Comparison of ENCODE assay signal across 8 mouse cellular contexts in genomic region chr16:90387161-90387671, GRCm38 (mm10). TPM values are rescaled to one million over a fixed set of nuclear protein-coding genes. Genes with fewer than 3 reads are reported as not detected.
DNase-seq lines count a peak whose midpoint lies in the region; ATAC-seq and TF ChIP-seq lines count a peak whose summit lies in the region.

No protein-coding gene starts in this region.

- peaks cover 59% of the 10 kb centered on the region for H3K27me3 ChIP-seq in E14TG2a.4 (ENCODE audit: insufficient read depth, low read length)
- H3K27me3 ChIP-seq in embryonic facial prominence, embryonic 11.5 days (ENCODE audit: control insufficient read depth, insufficient read depth, low read length) = no peaks in the 10 kb centered on the region
- no peaks in the 10 kb centered on the region for H3K27me3 ChIP-seq in hindbrain, embryonic 14.5 days (ENCODE audit: control insufficient read depth, insufficient read depth, low read length)
- no peaks in the 10 kb centered on the region for H3K27me3 ChIP-seq in limb, embryonic 15.5 days
- H3K27me3 ChIP-seq in neural tube, embryonic 11.5 days (ENCODE audit: control insufficient read depth, insufficient read depth, low read length) = peaks cover 6% of the 10 kb centered on the region; the same call in 1 of the 2 replicates

- peaks cover 9% of the 10 kb centered on the region; the same call in 1 of the 2 replicates for H3K36me3 ChIP-seq in E14TG2a.4 (ENCODE audit: insufficient read depth, low read length)
- peaks cover 13% of the 10 kb centered on the region for H3K36me3 ChIP-seq in embryonic facial prominence, embryonic 11.5 days (replicated peaks; ENCODE audit: control insufficient read depth, insufficient read depth, low read depth, low read length)
- peaks cover 14% of the 10 kb centered on the region for H3K36me3 ChIP-seq in hindbrain, embryonic 14.5 days (replicated peaks; ENCODE audit: control insufficient read depth, insufficient read depth)
- H3K36me3 ChIP-seq in limb, embryonic 15.5 days = peaks cover 13% of the 10 kb centered on the region
- H3K36me3 ChIP-seq in neural tube, embryonic 11.5 days (ENCODE audit: control insufficient read depth, insufficient read depth, low read length) = peaks cover 12% of the 10 kb centered on the region

- under 1% methylated on average over 12 of the region's 12 CpGs for WGBS in embryonic facial prominence, embryonic 11.5 days
- 1% methylated on average over 12 of the region's 12 CpGs for WGBS in hindbrain, embryonic 14.5 days
- 4% methylated on average over 12 of the region's 12 CpGs for WGBS in limb, embryonic 15.5 days
- WGBS in neural tube, embryonic 11.5 days = 2% methylated on average over 12 of the region's 12 CpGs

- H3K4me2 ChIP-seq in embryonic facial prominence, embryonic 11.5 days (ENCODE audit: low read depth, low read length) = peak overlapping the region; percentile 75
- H3K4me2 ChIP-seq in hindbrain, embryonic 14.5 days (replicated peaks) = peak overlapping the region; percentile 79
- peak overlapping the region; percentile 84 for H3K4me2 ChIP-seq in limb, embryonic 15.5 days
- H3K4me2 ChIP-seq in neural tube, embryonic 11.5 days (ENCODE audit: low read depth) = peak overlapping the region; percentile 73

- H3K9ac ChIP-seq in embryonic facial prominence, embryonic 11.5 days (replicated peaks; ENCODE audit: low read length) = peak overlapping the region; percentile 99
- H3K9ac ChIP-seq in hindbrain, embryonic 14.5 days = peak overlapping the region; percentile 88
- peak overlapping the region; percentile 86 for H3K9ac ChIP-seq in limb, embryonic 15.5 days
- H3K9ac ChIP-seq in neural tube, embryonic 11.5 days (ENCODE audit: low read length) = peak overlapping the region; percentile 89

- peaks cover 6% of the 10 kb centered on the region; the same call in 1 of the 2 replicates for H3K9me3 ChIP-seq in E14TG2a.4 (ENCODE audit: low read length)
- H3K9me3 ChIP-seq in embryonic facial prominence, embryonic 11.5 days (replicated peaks; ENCODE audit: control insufficient read depth, low read length) = no peaks in the 10 kb centered on the region
- no peaks in the 10 kb centered on the region for H3K9me3 ChIP-seq in hindbrain, embryonic 14.5 days (ENCODE audit: control insufficient read depth, low read length)
- H3K9me3 ChIP-seq in limb, embryonic 15.5 days = no peaks in the 10 kb centered on the region
- no peaks in the 10 kb centered on the region for H3K9me3 ChIP-seq in neural tube, embryonic 11.5 days (ENCODE audit: control insufficient read depth, low read length)

- peak overlapping the region; percentile 95 for H3K4me3 ChIP-seq in E14TG2a.4 (replicated peaks; ENCODE audit: low read length)
- H3K4me3 ChIP-seq in embryonic facial prominence, embryonic 11.5 days (ENCODE audit: low read depth, low read length) = peak overlapping the region; percentile 97
- H3K4me3 ChIP-seq in hindbrain, embryonic 14.5 days (replicated peaks; ENCODE audit: low read length) = peak overlapping the region; percentile 61
- H3K4me3 ChIP-seq in limb, embryonic 15.5 days = peak overlapping the region; percentile 84
- H3K4me3 ChIP-seq in neural tube, embryonic 11.5 days (ENCODE audit: low read depth, low read length) = peak overlapping the region; percentile 83

- TF ChIP-seq CTCF in E14TG2a.4 (conservative IDR thresholded peaks at IDR 0.05; ENCODE audit: low read length) = no peak

- ATAC-seq in embryonic facial prominence, embryonic 11.5 days (replicated peaks; ENCODE audit: insufficient number of reproducible peaks, low FRiP score, low TSS enrichment, low read depth) = no peak
- no peak for ATAC-seq in hindbrain, embryonic 14.5 days (ENCODE audit: low FRiP score)
- ATAC-seq in limb, embryonic 15.5 days (ENCODE audit: insufficient number of reproducible peaks, low FRiP score, low TSS enrichment, low read depth) = no peak
- ATAC-seq in neural tube, embryonic 11.5 days (ENCODE audit: insufficient read depth, low FRiP score, low TSS enrichment) = peak; percentile 13

- peaks cover 53% of the 10 kb centered on the region for H3K4me1 ChIP-seq in E14TG2a.4 (replicated peaks; ENCODE audit: low read depth, low read length)
- no peaks in the 10 kb centered on the region; the same call in 1 of the 2 replicates for H3K4me1 ChIP-seq in embryonic facial prominence, embryonic 11.5 days (ENCODE audit: control insufficient read depth, insufficient read depth, low read length)
- H3K4me1 ChIP-seq in hindbrain, embryonic 14.5 days (replicated peaks; ENCODE audit: control insufficient read depth, insufficient read depth, low read length) = peaks cover 35% of the 10 kb centered on the region
- H3K4me1 ChIP-seq in limb, embryonic 15.5 days = peaks cover 44% of the 10 kb centered on the region
- peaks cover 12% of the 10 kb centered on the region for H3K4me1 ChIP-seq in neural tube, embryonic 11.5 days (ENCODE audit: control insufficient read depth, insufficient read depth, low read length)

- peak; percentile 31 for DNase-seq in adrenal gland, adult 2 months
- DNase-seq in adrenal gland, postnatal 4 days (ENCODE audit: low spot score in 2 of 2) = no peak
- peak; percentile 71 for DNase-seq in embryonic facial prominence, embryonic 11.5 days (ENCODE audit: low spot score)
- no peak for DNase-seq in hindbrain, embryonic 14.5 days (ENCODE audit: low spot score)
- peak; percentile 54 for DNase-seq in neural tube, embryonic 11.5 days (ENCODE audit: low spot score)
- no peak for DNase-seq in spleen, adult 12 weeks (ENCODE audit: low spot score)

- H3K27ac ChIP-seq in embryonic facial prominence, embryonic 11.5 days (replicated peaks; ENCODE audit: low read depth, low read length) = peak overlapping the region; percentile 97
- H3K27ac ChIP-seq in hindbrain, embryonic 14.5 days = peak overlapping the region; percentile 92; the same call in 1 of the 2 replicates
- peak overlapping the region; percentile 97 for H3K27ac ChIP-seq in limb, embryonic 15.5 days
- H3K27ac ChIP-seq in neural tube, embryonic 11.5 days (ENCODE audit: low read depth, low read length) = no peak overlapping the region

RNA-seq across cellular contexts. Expression of gene Hunk, which starts 1.4 kb away (rescaled TPM):
- total RNA-seq in adrenal gland, adult 2 months (2021) = 1 to 10 TPM; 2.8 to 6.4 TPM
- polyA plus RNA-seq in adrenal gland, adult 2 months (2012; rRNA removed) = 2.2 and 2.7 TPM in 2 replicates
- total RNA-seq in adrenal gland, postnatal 4 days (2021) = 10 to 100 TPM; 12.3 to 13.7 TPM
- polyA plus RNA-seq in embryonic facial prominence, embryonic 11.5 days (2014; fragmentation: Nextera tagmentation; extraction: Ambion mirVana) = 14.5 and 15.8 TPM in 2 replicates
- 6.9 and 7.8 TPM in 2 replicates for polyA plus RNA-seq in hindbrain, embryonic 14.5 days (2014; fragmentation: Nextera tagmentation; extraction: Ambion mirVana)
- 10.3 and 12.7 TPM in 2 replicates for polyA plus RNA-seq in limb, embryonic 15.5 days (2015; fragmentation: Nextera tagmentation; extraction: Ambion mirVana)
- 9.8 and 10.1 TPM in 2 replicates for polyA plus RNA-seq in neural tube, embryonic 11.5 days (2014; fragmentation: Nextera tagmentation; extraction: Ambion mirVana)

Comparison
In these comparisons a context has a peak if more than half of its experiments do, and no peak if none do; other contexts are left out.
1. DNase-seq: peak in adrenal gland, adult 2 months (single experiment), embryonic facial prominence, embryonic 11.5 days (single experiment) and neural tube, embryonic 11.5 days (single experiment); none in adrenal gland, postnatal 4 days (0 of 2), hindbrain, embryonic 14.5 days (single experiment) and spleen, adult 12 weeks (single experiment).
2. Peak in every context shown above with its lines, with median percentiles within 50 percentile points of each other: H3K4me3 ChIP-seq, H3K4me2 ChIP-seq and H3K9ac ChIP-seq.